In the genomic region with DNA sequence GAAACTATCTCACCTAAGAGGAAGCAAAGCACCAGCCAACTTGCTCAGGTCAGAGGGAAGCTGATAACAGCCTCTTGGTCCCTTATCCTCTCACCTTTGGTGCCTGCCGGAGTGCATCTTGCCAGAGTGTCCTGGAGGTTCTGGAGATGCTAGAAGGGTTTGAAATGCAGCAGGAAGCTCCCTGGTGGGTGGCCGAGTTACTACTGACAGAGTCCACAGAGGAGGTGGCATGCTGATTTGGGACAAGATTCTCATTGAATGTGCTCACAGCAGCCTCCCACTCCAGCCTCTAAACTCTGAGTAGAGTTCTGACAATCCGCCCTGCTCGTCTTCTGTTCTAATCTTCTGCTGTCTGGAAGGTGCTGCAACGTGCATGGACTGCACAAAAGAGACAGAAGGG, we compare ENCODE assay signal across 31 mouse cellular contexts.
DNase-seq lines count a peak whose midpoint lies in the region; ATAC-seq lines count a peak whose summit lies in the region.
"Had no signal": no experiment of that assay in that cellular context is flagged by ENCODE, and none has a peak within 500 bp of the region (broad histone marks: within the 10 kb centered on the region; RNA-seq: fewer than 3 reads in every experiment).

No protein-coding gene starts in this region.

- no peak overlapping the region for H3K9ac ChIP-seq in forebrain, embryonic 12.5 days
- H3K9ac ChIP-seq: embryonic facial prominence, embryonic 13.5 days; forebrain, embryonic 13.5 days; heart, embryonic 13.5 days; hindbrain, embryonic 14.5 days had no signal

- no peak overlapping the region for H3K27ac ChIP-seq in forebrain, embryonic 12.5 days
- H3K27ac ChIP-seq: embryonic facial prominence, embryonic 10.5 days; embryonic facial prominence, embryonic 13.5 days; forebrain, embryonic 13.5 days; heart, embryonic 10.5 days; heart, embryonic 13.5 days; hindbrain, embryonic 14.5 days; hindbrain, postnatal 0 days had no signal

- H3K36me3 ChIP-seq in forebrain, embryonic 12.5 days (replicated peaks), result no peaks in the 10 kb centered on the region

- no peak overlapping the region for H3K4me2 ChIP-seq in forebrain, embryonic 12.5 days
- H3K4me2 ChIP-seq: embryonic facial prominence, embryonic 13.5 days; forebrain, embryonic 13.5 days; heart, embryonic 13.5 days; hindbrain, embryonic 14.5 days had no signal

- no peaks in the 10 kb centered on the region for H3K9me3 ChIP-seq in forebrain, embryonic 12.5 days
- H3K9me3 ChIP-seq: embryonic facial prominence, embryonic 10.5 days; embryonic facial prominence, embryonic 13.5 days; forebrain, embryonic 13.5 days; heart, embryonic 10.5 days; heart, embryonic 13.5 days had no signal

- H3K4me3 ChIP-seq in forebrain, embryonic 12.5 days (replicated peaks), result no peak overlapping the region
- H3K4me3 ChIP-seq: embryonic facial prominence, embryonic 10.5 days; embryonic facial prominence, embryonic 13.5 days; erythroblast, embryonic 14.5 days; forebrain, embryonic 13.5 days; gastrocnemius, adult 2 months; heart, embryonic 10.5 days; heart, embryonic 13.5 days had no signal

- WGBS in forebrain, embryonic 12.5 days, result 74% methylated on average over 5 of the region's 5 CpGs

- peaks cover 8% of the 10 kb centered on the region; the same call in 1 of the 2 replicates for H3K4me1 ChIP-seq in forebrain, embryonic 12.5 days

- no peak for ATAC-seq in forebrain, embryonic 12.5 days (ENCODE audit: low FRiP score)
- ATAC-seq: activated CD4-positive, CD25-positive, alpha-beta regulatory T cell, adult 4 months; CD4-positive, CD25-positive, alpha-beta regulatory T cell, adult 4 months; forebrain, embryonic 13.5 days; forebrain, embryonic 16.5 days; inflammation-experienced regulatory T-cells, adult 6 months; intestine, embryonic 16.5 days had no signal

- no peaks in the 10 kb centered on the region for H3K27me3 ChIP-seq in forebrain, embryonic 12.5 days
- H3K27me3 ChIP-seq: embryonic facial prominence, embryonic 13.5 days; forebrain, embryonic 13.5 days; heart, embryonic 13.5 days had no signal

- peak; percentile 13 to 18 for DNase-seq in frontal cortex, adult 2 months (ENCODE audit: extremely low spot score in 1 of 2, low spot score in 1 of 2)
- no peak for DNase-seq in frontal cortex, postnatal 25 days (ENCODE audit: low spot score in 2 of 2)
- DNase-seq in right cerebral cortex, adult 18-20 months, result peak; percentile 14
- no peak for DNase-seq in right cerebral cortex, postnatal 25 days
- peak; percentile 15 for DNase-seq in brain, adult 2 months (ENCODE audit: low read depth, low spot score)
- DNase-seq in retina, postnatal 1 day, result peak; percentile 62
- DNase-seq: adrenal gland, adult 8-10 months; adrenal gland, postnatal 25 days; cerebellum, adult 18-20 months; cerebellum, adult 9-11 months; cerebellum, postnatal 36 days; embryo, embryonic 11 days; gastrocnemius, adult 2 months; gastrocnemius, postnatal 14 days; heart, adult 18-20 months; heart, postnatal 14 days; heart, postnatal 4 days had no signal

Comparison
In these comparisons a context has a peak if more than half of its experiments do, and no peak if none do; other contexts are left out.
1. DNase-seq: peak in frontal cortex, adult 2 months (2 of 2), right cerebral cortex, adult 18-20 months (single experiment), brain, adult 2 months (single experiment) and retina, postnatal 1 day (single experiment); none in frontal cortex, postnatal 25 days (0 of 2) and right cerebral cortex, postnatal 25 days (single experiment).